Mouse (Mus musculus) MEL (cell line): ENCODE results near the gene Faiml. TPM values are rescaled to one million over a fixed set of nuclear protein-coding genes. Genes with fewer than 3 reads are reported as not detected.

Source experiments
- DNase-seq: peaks from one replicate; pipeline ENCODE4 v3.0.0; 2011; ENCODE audit warnings: low read depth, low spot score
- H3K27ac ChIP-seq: 2 replicates; pipeline ENCODE4 v1.5.1; 2012; ENCODE audit warnings: low read depth, mild to moderate bottlenecking, control low read depth, low read length, moderate library complexity; ENCODE audit not compliant: control insufficient read depth
- H3K27me3 ChIP-seq, 2 experiments: fragments of 150-350 bp in 1 of 2; sonication (generic) in 1 of 2; 2 replicates each; pipeline ENCODE4 v1.6.1; 2012; ENCODE audit warnings: low read length in 2 of 2, mild to moderate bottlenecking in 2 of 2, improper control_type of control experiment in 1 of 2, moderate library complexity in 1 of 2; ENCODE audit not compliant: insufficient read depth in 2 of 2, control insufficient read depth in 1 of 2
- H3K36me3 ChIP-seq, 2 experiments: 2 replicates each; pipeline ENCODE4 v1.6.1; 2012 to 2014; ENCODE audit warnings: low read length in 2 of 2, improper control_type of control experiment in 1 of 2, inconsistent platforms in 1 of 2, mild to moderate bottlenecking in 1 of 2; ENCODE audit not compliant: insufficient read depth in 2 of 2, control insufficient read depth in 1 of 2
- H3K4me1 ChIP-seq, 2 experiments: fragments of 150-350 bp in 1 of 2; sonication (generic) in 1 of 2; 2 replicates each; pipeline ENCODE4 v1.6.1; 2012; ENCODE audit warnings: low read length in 2 of 2, improper control_type of control experiment in 1 of 2, mild to moderate bottlenecking in 1 of 2; ENCODE audit not compliant: insufficient read depth in 2 of 2, control insufficient read depth in 1 of 2
- H3K4me3 ChIP-seq, 2 experiments: fragments of 150-350 bp in 1 of 2; sonication (generic) in 1 of 2; 2 replicates each; pipeline ENCODE4 v1.5.1; 2012; ENCODE audit warnings: low read depth in 2 of 2, low read length in 2 of 2, mild to moderate bottlenecking in 2 of 2, moderate library complexity in 2 of 2, control low read depth in 1 of 2, improper control_type of control experiment in 1 of 2; ENCODE audit not compliant: control insufficient read depth in 1 of 2, insufficient read depth in 1 of 2
- H3K79me2 ChIP-seq: 2 replicates; pipeline ENCODE4 v1.6.1; 2012; ENCODE audit warnings: mild to moderate bottlenecking, low read length, moderate library complexity; ENCODE audit not compliant: control insufficient read depth, poor library complexity, insufficient read depth
- H3K9ac ChIP-seq: 2 replicates; pipeline ENCODE4 v1.6.1; 2012; ENCODE audit warnings: low read depth, mild to moderate bottlenecking, control low read depth, low read length, moderate library complexity; ENCODE audit not compliant: control insufficient read depth, poor library complexity, severe bottlenecking
- H3K9me3 ChIP-seq: fragments of 150-350 bp; sonication (generic); replicated peaks from 2 replicates; pipeline ENCODE4 v1.6.1; 2012; ENCODE audit warnings: mild to moderate bottlenecking, low read length, improper control_type of control experiment, moderate library complexity; ENCODE audit not compliant: insufficient read depth
- CHD1 ChIP-seq: IDR thresholded peaks from 2 replicates; pipeline ENCODE4 v1.6.1; 2012; ENCODE audit warnings: low read depth, mild to moderate bottlenecking, inconsistent platforms, low read length, improper control_type of control experiment
- CHD2 ChIP-seq: IDR thresholded peaks from 2 replicates; pipeline ENCODE4 v1.6.1; 2011; ENCODE audit warnings: low read length, improper control_type of control experiment
- CTCF ChIP-seq, 3 experiments: IDR thresholded peaks in 2 of 3; conservative IDR thresholded peaks in 1 of 3; 2 replicates each; pipeline ENCODE4 v1.5.1; 2011 to 2012; ENCODE audit warnings: low read length in 3 of 3, low read depth in 2 of 3, mild to moderate bottlenecking in 2 of 3, improper control_type of control experiment in 1 of 3, inconsistent platforms in 1 of 3, mixed read lengths in 1 of 3, moderate library complexity in 1 of 3; ENCODE audit not compliant: control insufficient read depth in 1 of 3, insufficient read depth in 1 of 3, poor library complexity in 1 of 3, severe bottlenecking in 1 of 3
- E2F4 ChIP-seq: IDR thresholded peaks from 2 replicates; pipeline ENCODE4 v1.6.1; 2011; ENCODE audit warnings: low read depth, low read length, improper control_type of control experiment, borderline replicate concordance
- ELF1 ChIP-seq: IDR thresholded peaks from 2 replicates; pipeline ENCODE4 v1.6.1; 2014; ENCODE audit warnings: low read depth, mild to moderate bottlenecking, inconsistent platforms, low read length, improper control_type of control experiment, moderate library complexity
- EP300 ChIP-seq, 2 experiments: IDR thresholded peaks; 2 replicates each; pipeline ENCODE4 v1.6.1; 2011; ENCODE audit warnings: improper control_type of control experiment in 2 of 2, low read length in 2 of 2, low read depth in 1 of 2, mild to moderate bottlenecking in 1 of 2
- ETS1 ChIP-seq: IDR thresholded peaks from 2 replicates; pipeline ENCODE4 v1.6.1; 2012; ENCODE audit warnings: low read depth, mild to moderate bottlenecking, inconsistent platforms, low read length, improper control_type of control experiment, moderate library complexity
- HCFC1 ChIP-seq: IDR thresholded peaks from 2 replicates; pipeline ENCODE4 v1.6.1; 2012; ENCODE audit warnings: low read depth, mild to moderate bottlenecking, inconsistent platforms, low read length, improper control_type of control experiment, moderate library complexity
- JUND ChIP-seq: IDR thresholded peaks from 2 replicates; pipeline ENCODE4 v1.6.1; 2011; ENCODE audit warnings: low read depth, mild to moderate bottlenecking, improper control_type of control experiment, low read length
- MAFK ChIP-seq: IDR thresholded peaks from 2 replicates; pipeline ENCODE4 v1.6.1; 2011; ENCODE audit warnings: low read depth, mild to moderate bottlenecking, low read length, improper control_type of control experiment, borderline replicate concordance
- MAZ ChIP-seq: IDR thresholded peaks from 2 replicates; pipeline ENCODE4 v1.6.1; 2012; ENCODE audit warnings: low read depth, mild to moderate bottlenecking, inconsistent platforms, low read length, improper control_type of control experiment
- MEF2A ChIP-seq: IDR thresholded peaks from 2 replicates; pipeline ENCODE4 v1.6.1; 2014; ENCODE audit warnings: low read depth, mild to moderate bottlenecking, inconsistent platforms, low read length, improper control_type of control experiment; ENCODE audit not compliant: poor library complexity, insufficient replicate concordance, severe bottlenecking; ENCODE audit errors: extremely low read depth
- MXI1 ChIP-seq: IDR thresholded peaks from 2 replicates; pipeline ENCODE4 v1.6.1; 2011; ENCODE audit warnings: mild to moderate bottlenecking, low read depth, low read length, improper control_type of control experiment
- MYB ChIP-seq: IDR thresholded peaks from 2 replicates; pipeline ENCODE4 v1.6.1; 2011; ENCODE audit warnings: mild to moderate bottlenecking, low read depth, low read length, improper control_type of control experiment
- MYC ChIP-seq: IDR thresholded peaks from 2 replicates; pipeline ENCODE4 v1.6.1; 2011; ENCODE audit warnings: low read depth, mild to moderate bottlenecking, low read length, improper control_type of control experiment, moderate library complexity
- NELFE ChIP-seq: IDR thresholded peaks from 2 replicates; pipeline ENCODE4 v1.6.1; 2011; ENCODE audit warnings: low read depth, low read length, improper control_type of control experiment
- NRF1 ChIP-seq: IDR thresholded peaks from 2 replicates; pipeline ENCODE4 v1.6.1; 2014; ENCODE audit warnings: low read depth, mild to moderate bottlenecking, inconsistent platforms, low read length, improper control_type of control experiment, moderate library complexity; ENCODE audit not compliant: poor library complexity, insufficient read depth, severe bottlenecking
- POLR2A ChIP-seq, 2 experiments: IDR thresholded peaks; 2 replicates each; pipeline ENCODE4 v1.6.1; 2011 to 2012; ENCODE audit warnings: low read length in 2 of 2, mild to moderate bottlenecking in 2 of 2, control low read depth in 1 of 2, improper control_type of control experiment in 1 of 2, low read depth in 1 of 2, moderate library complexity in 1 of 2; ENCODE audit not compliant: control insufficient read depth in 1 of 2, insufficient read depth in 1 of 2, poor library complexity in 1 of 2
- POLR2AphosphoS2 ChIP-seq: IDR thresholded peaks from 2 replicates; pipeline ENCODE4 v1.6.1; 2011; ENCODE audit warnings: low read length, improper control_type of control experiment
- POLR2AphosphoS5 ChIP-seq: IDR thresholded peaks from 2 replicates; pipeline ENCODE4 v1.6.1; 2012; ENCODE audit warnings: low read depth, borderline replicate concordance, mild to moderate bottlenecking, inconsistent platforms, low read length, moderate library complexity, mixed read lengths
- RAD21 ChIP-seq: IDR thresholded peaks from 2 replicates; pipeline ENCODE4 v1.6.1; 2011; ENCODE audit warnings: mild to moderate bottlenecking, low read depth, low read length, improper control_type of control experiment
- RCOR1 ChIP-seq: IDR thresholded peaks from 2 replicates; pipeline ENCODE4 v1.6.1; 2012; ENCODE audit warnings: low read depth, mild to moderate bottlenecking, inconsistent platforms, low read length, improper control_type of control experiment
- SIN3A ChIP-seq: IDR thresholded peaks from 2 replicates; pipeline ENCODE4 v1.6.1; 2012; ENCODE audit warnings: low read length, improper control_type of control experiment, inconsistent platforms
- TBP ChIP-seq: IDR thresholded peaks from 2 replicates; pipeline ENCODE4 v1.8.0; 2011; ENCODE audit warnings: low read depth, low read length, improper control_type of control experiment
- TCF12 ChIP-seq: IDR thresholded peaks from 2 replicates; pipeline ENCODE4 v1.6.1; 2014; ENCODE audit warnings: low read depth, mild to moderate bottlenecking, inconsistent platforms, low read length, improper control_type of control experiment, moderate library complexity
- USF1 ChIP-seq: IDR thresholded peaks from 2 replicates; pipeline ENCODE4 v1.6.1; 2014; ENCODE audit warnings: low read depth, mild to moderate bottlenecking, inconsistent platforms, low read length, improper control_type of control experiment, moderate library complexity
- USF2 ChIP-seq, 2 experiments: IDR thresholded peaks; 2 replicates each; pipeline ENCODE4 v1.6.1; 2011 to 2012; ENCODE audit warnings: improper control_type of control experiment in 2 of 2, low read length in 2 of 2, borderline replicate concordance in 1 of 2, inconsistent platforms in 1 of 2, low read depth in 1 of 2, mild to moderate bottlenecking in 1 of 2; ENCODE audit not compliant: insufficient read depth in 1 of 2
- ZC3H11A ChIP-seq: IDR thresholded peaks from 2 replicates; pipeline ENCODE4 v1.6.1; 2012; ENCODE audit warnings: low read depth, mild to moderate bottlenecking, inconsistent platforms, low read length, improper control_type of control experiment
- ZKSCAN1 ChIP-seq: IDR thresholded peaks from 2 replicates; pipeline ENCODE4 v1.6.1; 2012; ENCODE audit warnings: low read depth, mild to moderate bottlenecking, inconsistent platforms, low read length, improper control_type of control experiment, moderate library complexity
- ZMIZ1 ChIP-seq: IDR thresholded peaks from 2 replicates; pipeline ENCODE4 v1.6.1; 2012; ENCODE audit warnings: low read depth, mild to moderate bottlenecking, inconsistent platforms, low read length, improper control_type of control experiment, moderate library complexity
- polyA plus RNA-seq, 2 experiments: library from polyadenylated mRNA; stranded (reverse) in 1 of 2; unstranded in 1 of 2; fragments of >175 nt in 1 of 2; fragments of >200 nt in 1 of 2; gene quantifications; 2 replicates each; pipeline versions ENCODE4 v1.2.1 to v1.2.4; 2012; ENCODE audit warnings: low replicate concordance in 2 of 2, low read depth in 1 of 2; ENCODE audit not compliant: insufficient read length in 2 of 2, insufficient read depth in 1 of 2, missing spikeins in 1 of 2
- total RNA-seq: library from RNA; depleted of rRNA; stranded (reverse); fragments of 300-350 nt; gene quantifications from 2 replicates; pipeline ENCODE4 v1.2.3, GENCODE M21; 2012

Faiml gene
- total and polyA plus RNA-seq, 3 experiments: not detected

GRCm38 (mm10) chr9:99182121-99182520, 54.9 kb downstream of the Faiml start (continued):
- TF ChIP-seq USF2 (IDR thresholded peaks at IDR 0.05; ENCODE audit: borderline replicate concordance in 1 of 2, insufficient read depth in 1 of 2, low read depth in 1 of 2, low read length in 2 of 2) (no peak), ELF1 (no peak), CHD1 (no peak), ZKSCAN1 (no peak), USF1 (peak; percentile 46; the same call in 1 of the 2 replicates), MEF2A (no peak), NRF1 (no peak), HCFC1 (no peak), TBP (0 out of 2 replicates have a peak, but pooled peaks have one; percentile 13), POLR2AphosphoS5 (no peak)

DNA sequence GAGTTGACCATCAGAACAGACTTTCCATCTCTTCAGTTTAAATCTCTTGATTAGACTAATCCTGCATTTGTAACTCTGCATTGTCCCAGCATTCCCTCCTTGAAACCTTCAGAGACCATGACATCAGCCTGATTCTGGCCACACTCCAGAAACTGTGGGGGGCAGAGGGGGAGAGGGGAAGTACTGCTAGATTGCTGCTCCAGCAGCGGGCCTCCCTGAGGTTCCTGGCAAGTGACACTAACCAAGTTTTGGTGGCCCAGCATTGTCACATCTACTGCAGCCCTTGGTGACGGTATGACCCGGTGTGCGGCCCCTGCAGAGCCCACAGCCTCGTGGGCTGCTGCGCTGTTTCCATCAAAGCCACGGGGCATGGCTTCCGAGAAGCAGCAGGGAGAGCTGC, 56.8 kb downstream of the Faiml start:
- Histone ChIP-seq H3K9ac (0 out of 2 replicates have a peak overlapping the region, but pooled peaks have one; percentile 11), H3K4me1 (peaks cover 4 to 31% of the 10 kb centered on the region in 2 experiments), H3K9me3 (no peaks in the 10 kb centered on the region), H3K27ac (no peak overlapping the region), H3K27me3 (no peaks in the 10 kb centered on the region; a peak in 2 of 4 replicates), H3K36me3 (peaks cover 0 to 15% of the 10 kb centered on the region in 2 experiments; a peak in 2 of 4 replicates), H3K79me2 (no peaks in the 10 kb centered on the region), H3K4me3 (no peak overlapping the region)
- peak; percentile 83 for DNase-seq
- no peak for TF ChIP-seq CHD2
- no peak for TF ChIP-seq CTCF (IDR thresholded peaks at IDR 0.05 in 2 of 3, conservative IDR thresholded peaks at IDR 0.05 in 1 of 3; ENCODE audit: control insufficient read depth in 1 of 3, insufficient read depth in 1 of 3, low read depth in 2 of 3, low read length in 3 of 3, poor library complexity in 1 of 3, severe bottlenecking in 1 of 3)
- no peak for TF ChIP-seq ELF1
- TF ChIP-seq JUND: no peak
- TF ChIP-seq RCOR1: peak; percentile 45; the same call in 1 of the 2 replicates
- TF ChIP-seq E2F4: no peak
- TF ChIP-seq ZMIZ1: no peak
- TF ChIP-seq RAD21: no peak
- no peak for TF ChIP-seq POLR2AphosphoS2
- TF ChIP-seq MYB: no peak
- peak in 1 of 2 experiments; percentile 32; a peak in 1 of 4 replicates for TF ChIP-seq EP300 (IDR thresholded peaks at IDR 0.05; ENCODE audit: low read depth in 1 of 2, low read length in 2 of 2)
- no peak for TF ChIP-seq TBP
- TF ChIP-seq HCFC1: no peak
- no peak for TF ChIP-seq MXI1
- no peak for TF ChIP-seq MYC
- TF ChIP-seq ETS1: peak; percentile 58
- no peak for TF ChIP-seq ZC3H11A
- no peak for TF ChIP-seq POLR2A (IDR thresholded peaks at IDR 0.05; ENCODE audit: control insufficient read depth in 1 of 2, insufficient read depth in 1 of 2, low read depth in 1 of 2, low read length in 2 of 2, poor library complexity in 1 of 2)
- TF ChIP-seq MAZ: no peak
- TF ChIP-seq CHD1: no peak
- TF ChIP-seq NELFE: no peak
- no peak for TF ChIP-seq MAFK
- no peak for TF ChIP-seq ZKSCAN1
- no peak for TF ChIP-seq TCF12
- no peak; the same call in 1 of the 2 replicates for TF ChIP-seq SIN3A
